In the genomic region with DNA sequence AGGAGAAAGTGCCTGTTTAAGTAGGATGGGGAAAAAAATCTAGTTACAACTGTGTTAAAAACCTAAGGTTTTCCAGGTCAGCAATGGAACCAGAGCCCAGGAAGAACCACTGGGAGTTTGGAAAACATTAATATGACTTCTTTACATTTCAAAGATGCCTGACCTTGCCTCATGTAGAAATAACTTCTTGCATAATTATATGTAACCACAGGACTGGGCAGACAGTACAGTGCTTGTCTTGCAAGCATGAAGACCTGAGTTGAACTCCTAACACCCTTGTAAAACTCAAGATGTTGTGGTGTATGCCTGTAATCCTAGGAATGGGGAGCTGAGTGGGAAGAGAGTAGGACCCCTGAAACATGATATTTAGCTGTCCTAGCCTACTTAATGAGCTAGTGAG, we compare ENCODE assay signal across 26 mouse cellular contexts.
A peak's percentile ranks its signal among the peaks of the same experiment; 100 is the strongest.
DNase-seq lines count a peak whose midpoint lies in the region; ATAC-seq and TF ChIP-seq lines count a peak whose summit lies in the region.
"Had no signal": no experiment of that assay in that cellular context is flagged by ENCODE, and none has a peak within 500 bp of the region (broad histone marks: within the 10 kb centered on the region; RNA-seq: fewer than 3 reads in every experiment).

No protein-coding gene starts in this region.

- TF ChIP-seq POLR2A in CH12.LX (IDR thresholded peaks at IDR 0.05; ENCODE audit: low read depth, low read length): no peak

- H3K9me3 ChIP-seq in CH12.LX (replicated peaks; ENCODE audit: low read length): no peaks in the 10 kb centered on the region
- H3K9me3 ChIP-seq: embryonic facial prominence, embryonic 10.5 days; embryonic facial prominence, embryonic 13.5 days; G1E; hindbrain, embryonic 12.5 days; hindbrain, embryonic 15.5 days had no signal

- no peak for TF ChIP-seq CTCF in CH12.LX (conservative IDR thresholded peaks at IDR 0.05 in 1 of 2, IDR thresholded peaks at IDR 0.05 in 1 of 2; ENCODE audit: low read depth in 2 of 2, low read length in 2 of 2)

- no peaks in the 10 kb centered on the region for H3K27me3 ChIP-seq in CH12.LX (replicated peaks)
- H3K27me3 ChIP-seq: embryonic facial prominence, embryonic 13.5 days; hindbrain, embryonic 12.5 days; hindbrain, embryonic 15.5 days had no signal

- H3K36me3 ChIP-seq in CH12.LX (replicated peaks in 1 of 2; ENCODE audit: control insufficient read depth in 1 of 2, insufficient read depth in 1 of 2, low read length in 1 of 2): peaks cover 0 to 11% of the 10 kb centered on the region in 2 experiments
- H3K36me3 ChIP-seq: embryonic facial prominence, embryonic 10.5 days; G1E; hindbrain, embryonic 12.5 days; hindbrain, embryonic 15.5 days had no signal

- H3K4me2 ChIP-seq in CH12.LX (ENCODE audit: insufficient read depth, low read depth, poor library complexity, severe bottlenecking): no peak overlapping the region; the same call in 1 of the 2 replicates
- H3K4me2 ChIP-seq: embryonic facial prominence, embryonic 13.5 days; heart, embryonic 11.5 days; hindbrain, embryonic 12.5 days; hindbrain, embryonic 15.5 days had no signal

- peak; percentile 75 for ATAC-seq in megakaryocyte progenitor cell, adult 5-6 weeks (replicated peaks; ENCODE audit: poor library complexity)
- ATAC-seq: forebrain, embryonic 14.5 days; forebrain, postnatal 0 days; intestine, postnatal 0 days had no signal

- peaks cover 11 to 29% of the 10 kb centered on the region in 2 experiments; a peak in 3 of 4 replicates for H3K4me1 ChIP-seq in CH12.LX (ENCODE audit: control insufficient read depth in 1 of 2, insufficient read depth in 2 of 2)

- DNase-seq in CH12.LX (ENCODE audit: extremely low read depth): no peak
- peak; percentile 22 for DNase-seq in adipocyte (ENCODE audit: low spot score)
- DNase-seq in gonadal fat pad, adult 2 months (ENCODE audit: low read depth): peak; percentile 20
- DNase-seq in layer of hippocampus, postnatal 36 days: no peak
- no peak for DNase-seq in natural killer cell, adult 2 months (ENCODE audit: low spot score in 2 of 2)
- no peak for DNase-seq in gastrocnemius, adult 8-10 months (ENCODE audit: low spot score in 2 of 2)
- DNase-seq: adrenal gland, adult 8-10 months; adrenal gland, postnatal 25 days; cerebellum, adult 11 months; cerebellum, adult 8-10 months; cerebellum, postnatal 10 days; cerebellum, postnatal 36 days; embryo, embryonic 11 days; forebrain, postnatal 0 days; gastrocnemius, adult 2 months; gastrocnemius, postnatal 25 days; heart, adult 11 months had no signal

- H3K9ac ChIP-seq in CH12.LX (ENCODE audit: insufficient read depth, low read depth): no peak overlapping the region
- H3K9ac ChIP-seq: embryonic facial prominence, embryonic 13.5 days; forebrain, postnatal 0 days; hindbrain, embryonic 12.5 days; hindbrain, embryonic 15.5 days had no signal

- no peak for TF ChIP-seq EP300 in CH12.LX (IDR thresholded peaks at IDR 0.05; ENCODE audit: low read length)

- H3K4me3 ChIP-seq in CH12.LX (replicated peaks in 1 of 3; ENCODE audit: low read depth in 2 of 3, low read length in 2 of 3, poor library complexity in 1 of 3): no peak overlapping the region
- H3K4me3 ChIP-seq: embryonic facial prominence, embryonic 10.5 days; embryonic facial prominence, embryonic 13.5 days; gastrocnemius, adult 2 months; hindbrain, embryonic 12.5 days; hindbrain, embryonic 15.5 days had no signal

- in situ Hi-C loops in CH12.LX (cut with MboI; ENCODE audit: low pct_ligation_motif_present, low pct_unique_long_range_greater_than_20kb, low sequenced_read_pairs): no loop called here

- dilution Hi-C loops in CH12.LX (cut with MboI; ENCODE audit: extremely low pct_ligation_motif_present, extremely low pct_unique_long_range_greater_than_20kb, low sequenced_read_pairs): no loop called here

- H3K79me2 ChIP-seq in CH12.LX (replicated peaks; ENCODE audit: control insufficient read depth, extremely low read depth, insufficient read depth, poor library complexity, severe bottlenecking): no peaks in the 10 kb centered on the region

- no peak overlapping the region for H3K27ac ChIP-seq in CH12.LX (ENCODE audit: insufficient read depth, low read depth)
- H3K27ac ChIP-seq: embryonic facial prominence, embryonic 10.5 days; embryonic facial prominence, embryonic 13.5 days; gastrocnemius, adult 2 months; hindbrain, embryonic 12.5 days; hindbrain, embryonic 15.5 days had no signal

- no peak for TF ChIP-seq RAD21 in CH12.LX (IDR thresholded peaks at IDR 0.05; ENCODE audit: low read depth, low read length)

TF ChIP-seq in CH12.LX, 34 proteins besides CTCF, POLR2A, EP300 and RAD21:
- TF ChIP-seq CHD1 (IDR thresholded peaks at IDR 0.05; ENCODE audit: low read depth, low read length) (no peak), TCF12 (IDR thresholded peaks at IDR 0.05; ENCODE audit: low read depth, low read length) (0 out of 2 replicates have a peak, but pooled peaks have one; percentile 1)

Comparison
In these comparisons a context has a peak if more than half of its experiments do, and no peak if none do; other contexts are left out.
1. DNase-seq: peak in adipocyte (single experiment) and gonadal fat pad, adult 2 months (single experiment); none in CH12.LX (single experiment), layer of hippocampus, postnatal 36 days (0 of 2), natural killer cell, adult 2 months (0 of 2) and gastrocnemius, adult 8-10 months (0 of 2).